Mouse (Mus musculus) liver, embryonic 14.5 days (tissue): Measurements from ENCODE around the gene Mmaa. TPM values are rescaled to one million over a fixed set of nuclear protein-coding genes. Genes with fewer than 3 reads are reported as not detected.

Experiments
- ATAC-seq: fragments of 200-750 bp; cut with Nextera tagmentation; 2 replicates; pipeline ENCODE4 v1.8.0; 2017; ENCODE audit warnings: moderate number of reproducible peaks, mild to moderate bottlenecking, moderate library complexity; ENCODE audit not compliant: insufficient read depth
- DNase-seq, 3 experiments: peaks; one replicate each; pipeline ENCODE4 v3.0.0-alpha.2; 2012 to 2013; ENCODE audit warnings: low read depth in 3 of 3, low spot score in 3 of 3
- H3K27ac ChIP-seq: fragments of 300-500 bp; sonication (generic); 2 replicates; pipeline ENCODE4 v1.5.1; 2014; ENCODE audit warnings: moderate library complexity, mild to moderate bottlenecking, control low read depth, inconsistent platforms
- H3K27me3 ChIP-seq: fragments of 300-500 bp; sonication (generic); 2 replicates; pipeline ENCODE4 v1.6.1; 2014; ENCODE audit warnings: mild to moderate bottlenecking, low read length, moderate library complexity; ENCODE audit not compliant: control insufficient read depth, insufficient read depth
- H3K36me3 ChIP-seq: fragments of 300-500 bp; sonication (generic); replicated peaks from 2 replicates; pipeline ENCODE4 v1.6.1; 2014; ENCODE audit warnings: low read depth; ENCODE audit not compliant: control insufficient read depth, insufficient read depth
- H3K4me1 ChIP-seq, 2 experiments: fragments of 200-500 bp in 1 of 2; fragments of 300-500 bp in 1 of 2; sonication (generic) in 1 of 2; replicated peaks; 2 replicates each; pipeline ENCODE4 v1.6.1; 2012 to 2014; ENCODE audit warnings: antibody characterized with exemption in 1 of 2, inconsistent platforms in 1 of 2, low read length in 1 of 2; ENCODE audit not compliant: control insufficient read depth in 2 of 2, insufficient read depth in 2 of 2
- H3K4me2 ChIP-seq: fragments of 300-500 bp; sonication (generic); 2 replicates; pipeline ENCODE4 v1.6.1; 2014; ENCODE audit warnings: low read depth, mild to moderate bottlenecking, control low read depth, moderate library complexity
- H3K4me3 ChIP-seq, 2 experiments: fragments of 200-500 bp in 1 of 2; fragments of 300-500 bp in 1 of 2; sonication (generic) in 1 of 2; 2 replicates each; pipeline ENCODE4 v1.5.1; 2012 to 2014; ENCODE audit warnings: low read depth in 2 of 2, low read length in 2 of 2, mild to moderate bottlenecking in 2 of 2, control low read depth in 1 of 2, inconsistent platforms in 1 of 2, moderate library complexity in 1 of 2; ENCODE audit not compliant: insufficient read depth in 1 of 2
- H3K9ac ChIP-seq: fragments of 300-500 bp; sonication (generic); replicated peaks from 2 replicates; pipeline ENCODE4 v1.6.1; 2014; ENCODE audit warnings: mild to moderate bottlenecking, control low read depth, moderate library complexity
- H3K9me3 ChIP-seq: fragments of 300-500 bp; sonication (generic); 2 replicates; pipeline ENCODE4 v1.6.1; 2016; ENCODE audit warnings: low read length, mixed read lengths; ENCODE audit not compliant: control insufficient read depth
- CTCF ChIP-seq: IDR thresholded peaks from 2 replicates; pipeline ENCODE4 v1.5.1; 2016; ENCODE audit warnings: antibody characterized with exemption, low read depth, control low read depth
- EP300 ChIP-seq: IDR thresholded peaks from 2 replicates; pipeline ENCODE4 v1.6.1; 2016; ENCODE audit warnings: antibody characterized with exemption, low read depth
- WGBS: fragments of 180-500 bp; shearing (Covaris S2); extraction: QIAGEN DNeasy Blood & Tissue Kit; methylation state at CpG from one replicate; pipeline ENCODE4 v1.1.7; 2014; ENCODE audit not compliant: insufficient replicate concordance; 5-methylcytosine and 5-hydroxymethylcytosine counted together
- polyA plus RNA-seq, 2 experiments: library from polyadenylated mRNA; depleted of rRNA in 1 of 2; stranded (reverse) in 1 of 2; unstranded in 1 of 2; fragments of >200 nt; fragmentation: Nextera tagmentation in 1 of 2; extraction: Ambion mirVana in 1 of 2; gene quantifications; 2 replicates each; pipeline versions ENCODE4 v1.2.1 to v1.2.3; 2012 to 2014

The Mmaa gene
- polyA plus RNA-seq, 2 experiments: 2.9 to 4.2 TPM

DNA sequence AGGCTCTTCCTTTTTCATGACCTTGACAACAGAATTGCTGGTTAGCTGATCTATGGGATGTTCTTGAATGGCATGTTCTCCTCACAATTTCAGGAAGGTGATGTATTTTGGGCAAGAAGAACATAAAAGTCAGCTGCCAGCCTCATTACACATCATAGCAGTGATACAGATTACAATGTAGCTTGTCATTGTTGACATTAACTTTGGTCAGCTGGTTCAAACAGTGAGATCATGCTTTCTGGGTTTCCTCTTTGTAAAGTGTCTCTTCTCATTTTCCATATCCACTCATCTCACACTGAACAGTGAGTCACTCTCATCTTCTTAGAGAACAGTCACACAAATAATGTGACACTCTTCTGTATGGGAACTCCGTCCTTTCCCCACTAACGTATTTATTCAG, 51.3 kb downstream of the Mmaa start:
- Histone ChIP-seq H3K9me3 (no peaks in the 10 kb centered on the region), H3K4me1 (no peaks in the 10 kb centered on the region), H3K27me3 (no peaks in the 10 kb centered on the region), H3K36me3 (no peaks in the 10 kb centered on the region), H3K4me2 (no peak overlapping the region), H3K27ac (no peak overlapping the region), H3K4me3 (no peak overlapping the region), H3K9ac (no peak overlapping the region)
- ATAC-seq (no peak), DNase-seq (no peak)
- WGBS: 54% methylated on average over 2 of the region's 2 CpGs
- TF ChIP-seq CTCF: no peak
- no peak for TF ChIP-seq EP300

GRCm38 (mm10) chr8:79239996-79240395, 54.7 kb downstream of the Mmaa start:
- H3K9me3 ChIP-seq: no peaks in the 10 kb centered on the region
- no peak overlapping the region for H3K4me3 ChIP-seq
- no peak overlapping the region for H3K27ac ChIP-seq
- no peaks in the 10 kb centered on the region for H3K36me3 ChIP-seq
- no peak overlapping the region for H3K4me2 ChIP-seq
- DNase-seq (no peak), ATAC-seq (no peak)
- no peaks in the 10 kb centered on the region for H3K27me3 ChIP-seq
- no peaks in the 10 kb centered on the region for H3K4me1 ChIP-seq
- TF ChIP-seq CTCF: no peak
- TF ChIP-seq EP300: no peak
- 64% methylated on average over 7 of the region's 7 CpGs for WGBS
- H3K9ac ChIP-seq: no peak overlapping the region

DNA sequence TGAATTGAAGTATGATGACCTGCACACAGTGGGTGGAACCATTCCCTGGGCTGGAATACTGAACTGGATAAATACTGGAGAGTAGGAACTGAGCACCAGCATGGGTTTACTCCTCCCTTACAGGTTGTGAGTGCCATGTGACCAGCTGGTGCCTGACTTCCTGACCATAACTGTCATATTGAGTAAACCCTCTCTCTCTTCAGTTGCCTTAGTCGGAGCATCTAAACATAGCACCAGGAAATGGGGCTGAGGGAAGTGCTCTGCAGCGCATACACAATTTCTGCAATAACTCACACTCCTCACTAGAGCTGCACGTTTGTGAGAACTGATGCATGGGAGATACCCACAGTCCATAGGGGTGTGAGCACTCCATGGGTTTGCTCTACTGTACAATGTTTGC, 55.4 kb downstream of the Mmaa start:
- 18% methylated on average over 3 of the region's 3 CpGs for WGBS
- Histone ChIP-seq H3K27ac (no peak overlapping the region), H3K4me3 (no peak overlapping the region), H3K4me1 (no peaks in the 10 kb centered on the region), H3K9me3 (no peaks in the 10 kb centered on the region), H3K36me3 (no peaks in the 10 kb centered on the region), H3K9ac (no peak overlapping the region), H3K27me3 (no peaks in the 10 kb centered on the region), H3K4me2 (no peak overlapping the region)
- ATAC-seq (no peak), DNase-seq (no peak)
- TF ChIP-seq EP300: no peak
- no peak for TF ChIP-seq CTCF

DNA sequence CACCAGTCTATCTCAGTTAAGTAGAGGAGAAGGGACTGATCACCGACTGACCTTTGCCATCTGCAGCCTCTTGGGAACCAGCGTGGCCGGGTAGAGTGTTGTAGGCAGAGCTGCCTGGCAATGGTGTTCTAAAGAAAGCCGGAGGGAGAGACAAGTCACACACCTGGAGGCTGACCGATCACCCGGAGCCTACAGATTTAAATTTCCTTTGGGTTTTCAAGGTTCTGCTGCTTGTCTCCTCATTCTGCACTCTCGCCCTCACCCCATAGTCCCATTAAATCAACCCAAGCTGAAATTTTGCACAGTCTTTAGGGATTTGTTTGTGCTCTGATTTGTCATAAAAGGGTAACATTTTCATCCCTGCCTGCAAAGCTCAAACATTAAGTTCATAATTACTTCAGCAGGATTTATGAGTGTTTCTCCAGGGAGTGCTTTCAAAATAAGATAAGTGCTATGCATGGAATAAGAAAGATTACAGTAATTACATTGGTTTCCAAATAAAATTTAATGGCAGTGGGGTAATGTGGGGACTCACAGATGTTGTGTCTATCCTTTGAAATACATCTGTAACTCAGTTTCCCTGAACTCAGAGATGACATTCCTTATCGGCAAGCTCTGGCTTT, 65.4 kb downstream of the Mmaa start:
- H3K9ac ChIP-seq: no peak overlapping the region
- H3K27ac ChIP-seq: no peak overlapping the region
- DNase-seq: no peak
- ATAC-seq: no peak
- no peaks in the 10 kb centered on the region for H3K36me3 ChIP-seq
- H3K9me3 ChIP-seq: no peaks in the 10 kb centered on the region
- H3K4me2 ChIP-seq: no peak overlapping the region
- H3K27me3 ChIP-seq: no peaks in the 10 kb centered on the region
- 69% methylated on average over 8 of the region's 8 CpGs for WGBS
- TF ChIP-seq EP300: no peak
- no peak for TF ChIP-seq CTCF
- no peaks in the 10 kb centered on the region for H3K4me1 ChIP-seq
- no peak overlapping the region for H3K4me3 ChIP-seq

- Histone ChIP-seq H3K27ac (no peak overlapping the region), H3K9ac (no peak overlapping the region), H3K27me3 (no peaks in the 10 kb centered on the region), H3K4me3 (no peak overlapping the region), H3K9me3 (no peaks in the 10 kb centered on the region), H3K36me3 (no peaks in the 10 kb centered on the region), H3K4me1 (no peaks in the 10 kb centered on the region), H3K4me2 (no peak overlapping the region)
- TF ChIP-seq CTCF (no peak), EP300 (no peak)
- ATAC-seq: no peak
- DNase-seq: no peak
- 56% methylated on average over 3 of the region's 3 CpGs for WGBS
Measured at GRCm38 (mm10) chr8:79227916-79228315, 66.8 kb downstream of the Mmaa start.
